Mouse (Mus musculus) ES-E14 (cell line): Measurements from ENCODE around the gene Fam160a2. TPM values are rescaled to one million over a fixed set of nuclear protein-coding genes. Genes with fewer than 3 reads are reported as not detected.

Experiments
- DNase-seq: peaks from one replicate; pipeline ENCODE4 v3.0.0-alpha.2; 2013; ENCODE audit warnings: low read depth, low spot score
- H3K27ac ChIP-seq: 2 replicates; pipeline ENCODE4 v1.5.1; 2012; ENCODE audit warnings: low read depth, mild to moderate bottlenecking, low read length, moderate library complexity, mixed read lengths; ENCODE audit not compliant: poor library complexity, insufficient read depth, severe bottlenecking
- H3K36me3 ChIP-seq: 2 replicates; pipeline ENCODE4 v1.6.1; 2012; ENCODE audit warnings: mild to moderate bottlenecking, low read length, moderate library complexity, mixed read lengths; ENCODE audit not compliant: control insufficient read depth, poor library complexity, insufficient read depth, severe bottlenecking
- H3K4me1 ChIP-seq, 2 experiments: fragments of 150-350 bp in 1 of 2; sonication (generic) in 1 of 2; 2 replicates each; pipeline ENCODE4 v1.6.1; 2012; ENCODE audit warnings: low read length in 2 of 2, mild to moderate bottlenecking in 1 of 2, mixed read lengths in 1 of 2; ENCODE audit not compliant: control insufficient read depth in 2 of 2, insufficient read depth in 2 of 2, poor library complexity in 1 of 2
- H3K4me3 ChIP-seq, 2 experiments: fragments of 150-350 bp in 1 of 2; sonication (generic) in 1 of 2; 2 replicates each; pipeline ENCODE4 v1.5.1; 2012; ENCODE audit warnings: low read length in 2 of 2, low read depth in 1 of 2, mild to moderate bottlenecking in 1 of 2, mixed read lengths in 1 of 2; ENCODE audit not compliant: insufficient read depth in 1 of 2, poor library complexity in 1 of 2, severe bottlenecking in 1 of 2
- H3K9ac ChIP-seq: 2 replicates; pipeline ENCODE4 v1.6.1; 2012; ENCODE audit warnings: low read depth, mild to moderate bottlenecking, low read length, mixed read lengths; ENCODE audit not compliant: poor library complexity, insufficient read depth, severe bottlenecking
- H3K9me3 ChIP-seq: fragments of 150-350 bp; sonication (generic); 2 replicates; pipeline ENCODE4 v1.6.1; 2012; ENCODE audit warnings: low read depth, mild to moderate bottlenecking, low read length; ENCODE audit not compliant: control insufficient read depth, insufficient read depth
- CHD2 ChIP-seq: IDR thresholded peaks from 2 replicates; pipeline ENCODE4 v1.6.1; 2014; ENCODE audit warnings: mild to moderate bottlenecking, low read depth, low read length, inconsistent platforms
- HCFC1 ChIP-seq: IDR thresholded peaks from 2 replicates; pipeline ENCODE4 v1.6.1; 2012; ENCODE audit warnings: low read length, inconsistent platforms, borderline replicate concordance; ENCODE audit not compliant: insufficient read depth
- MAFK ChIP-seq: IDR thresholded peaks from 2 replicates; pipeline ENCODE4 v1.6.1; 2014; ENCODE audit warnings: mild to moderate bottlenecking, low read depth, low read length, inconsistent platforms; ENCODE audit not compliant: insufficient read depth
- ZC3H11A ChIP-seq: IDR thresholded peaks from 2 replicates; pipeline ENCODE4 v1.6.1; 2012; ENCODE audit warnings: low read depth, mild to moderate bottlenecking, inconsistent platforms, low read length, borderline replicate concordance
- ZNF384 ChIP-seq: IDR thresholded peaks from 2 replicates; pipeline ENCODE4 v1.6.1; 2012; ENCODE audit warnings: low read depth, low read length, inconsistent platforms
- in situ Hi-C, 2 experiments: fragments of 600-800 bp; cut with MboI; formaldehyde crosslinking; loops; one replicate each; pipeline ENCODE4 v1.15.1; 2025; ENCODE audit warnings: low sequenced_read_pairs in 2 of 2, inconsistent platforms in 1 of 2; ENCODE audit not compliant: unreplicated experiment in 2 of 2
- total RNA-seq: library from RNA; depleted of rRNA; stranded (reverse); fragments of 300-350 nt; gene quantifications from 2 replicates; pipeline ENCODE4 v1.2.3, GENCODE M21; 2012; rRNA removed

The Fam160a2 gene
- 29.9 and 37.6 TPM in 2 replicates for total RNA-seq

GRCm38 (mm10) chr7:105399935-105400624 is at the start of gene Fam160a2:
TSS of gene Fam160a2 (minus strand) at chr7:105400054.
- in situ Hi-C loops = loop anchor here in 1 of 2 experiments (10.0 kb wide), 1 partner anchor 55 kb away; no protein-coding TSS in a partner anchor
- TF ChIP-seq MAFK (no peak), CHD2 (no peak), ZC3H11A (no peak), ZNF384 (no peak), HCFC1 (no peak)
- no peaks in the 10 kb centered on the region for H3K9me3 ChIP-seq
- peak; percentile 99 for DNase-seq
- H3K36me3 ChIP-seq = no peaks in the 10 kb centered on the region
- H3K9ac ChIP-seq = peak within 1 kb of the TSS; percentile 85
- peaks cover 4 to 10% of the 10 kb centered on the region in 2 experiments; a peak in 3 of 4 replicates for H3K4me1 ChIP-seq
- 0 out of 2 replicates have a peak within 1 kb of the TSS, but pooled peaks have one; percentile 15 for H3K27ac ChIP-seq
- peak within 1 kb of the TSS; percentile 79 to 99 for H3K4me3 ChIP-seq

DNA sequence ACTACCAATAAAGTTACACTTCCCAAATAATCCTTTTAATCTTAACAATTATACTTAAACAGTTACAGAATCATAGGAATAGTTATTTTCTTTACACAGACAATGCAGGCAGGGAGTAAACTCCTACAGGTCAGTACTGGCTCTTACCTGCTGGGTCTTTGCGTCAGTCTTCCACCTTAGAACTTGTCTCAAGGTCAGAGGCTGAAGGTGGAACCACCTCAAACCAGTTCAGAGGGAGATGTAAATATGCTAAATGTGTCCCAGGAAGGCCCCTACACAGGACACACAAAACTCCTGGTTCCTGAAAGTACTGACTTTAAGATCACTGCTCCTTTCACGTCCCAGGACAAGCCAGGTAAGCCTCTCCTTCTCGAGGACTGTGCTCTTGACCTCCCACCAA is 45.2 kb upstream of the Fam160a2 start:
- no peak overlapping the region for H3K4me3 ChIP-seq
- no peak overlapping the region for H3K27ac ChIP-seq
- H3K9ac ChIP-seq = no peak overlapping the region
- H3K36me3 ChIP-seq = no peaks in the 10 kb centered on the region
- peaks cover 0 to 3% of the 10 kb centered on the region in 2 experiments; a peak in 1 of 4 replicates for H3K4me1 ChIP-seq
- no peak for TF ChIP-seq ZNF384
- TF ChIP-seq MAFK = no peak
- TF ChIP-seq HCFC1 = no peak
- TF ChIP-seq ZC3H11A = no peak
- H3K9me3 ChIP-seq = no peaks in the 10 kb centered on the region
- in situ Hi-C loops = no loop called here
- DNase-seq = no peak

DNA sequence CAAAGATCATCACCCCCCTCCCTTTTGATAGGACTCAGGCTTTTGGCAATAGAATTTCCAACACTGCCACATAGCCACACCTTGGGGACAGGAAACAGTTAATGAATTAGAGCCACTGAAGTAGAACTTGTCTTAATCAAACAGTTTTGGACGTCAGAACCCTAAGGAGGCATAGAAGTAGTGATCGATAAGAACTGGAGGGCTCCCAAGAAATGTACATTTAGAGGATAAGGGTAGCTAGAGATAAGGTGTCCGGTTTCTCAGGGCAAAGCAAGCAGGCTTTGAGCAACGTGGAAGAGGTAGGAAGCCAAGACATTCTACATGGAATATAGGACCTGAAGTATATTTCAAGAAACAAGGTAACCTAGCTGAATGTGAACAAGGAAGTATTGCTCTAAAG is 41.6 kb upstream of the Fam160a2 start:
- DNase-seq = no peak
- no peaks in the 10 kb centered on the region for H3K36me3 ChIP-seq
- in situ Hi-C loops = no loop called here
- no peak overlapping the region for H3K9ac ChIP-seq
- TF ChIP-seq ZNF384 = no peak
- H3K4me3 ChIP-seq = no peak overlapping the region
- no peaks in the 10 kb centered on the region for H3K9me3 ChIP-seq
- no peak overlapping the region for H3K27ac ChIP-seq
- H3K4me1 ChIP-seq = peaks cover 0 to 3% of the 10 kb centered on the region in 2 experiments; a peak in 1 of 4 replicates

GRCm38 (mm10) chr7:105437979-105438772 is 38.3 kb upstream of the Fam160a2 start:
- H3K4me1 ChIP-seq = peaks cover 0 to 3% of the 10 kb centered on the region in 2 experiments; a peak in 1 of 4 replicates
- DNase-seq = no peak
- H3K36me3 ChIP-seq = no peaks in the 10 kb centered on the region
- H3K9ac ChIP-seq = no peak overlapping the region
- H3K27ac ChIP-seq = no peak overlapping the region
- TF ChIP-seq ZNF384 (no peak), MAFK (no peak), ZC3H11A (no peak), CHD2 (no peak)
- no peak overlapping the region for H3K4me3 ChIP-seq
- in situ Hi-C loops = no loop called here
- no peaks in the 10 kb centered on the region for H3K9me3 ChIP-seq
